Mouse (Mus musculus): ENCODE data around the gene Tnfrsf19. TPM values are rescaled to one million over a fixed set of nuclear protein-coding genes. Genes with fewer than 3 reads are reported as not detected.

Tnfrsf19 gene
- polyA plus RNA-seq (2012; rRNA removed): 47.4 and 54.4 TPM in 2 replicates

DNA sequence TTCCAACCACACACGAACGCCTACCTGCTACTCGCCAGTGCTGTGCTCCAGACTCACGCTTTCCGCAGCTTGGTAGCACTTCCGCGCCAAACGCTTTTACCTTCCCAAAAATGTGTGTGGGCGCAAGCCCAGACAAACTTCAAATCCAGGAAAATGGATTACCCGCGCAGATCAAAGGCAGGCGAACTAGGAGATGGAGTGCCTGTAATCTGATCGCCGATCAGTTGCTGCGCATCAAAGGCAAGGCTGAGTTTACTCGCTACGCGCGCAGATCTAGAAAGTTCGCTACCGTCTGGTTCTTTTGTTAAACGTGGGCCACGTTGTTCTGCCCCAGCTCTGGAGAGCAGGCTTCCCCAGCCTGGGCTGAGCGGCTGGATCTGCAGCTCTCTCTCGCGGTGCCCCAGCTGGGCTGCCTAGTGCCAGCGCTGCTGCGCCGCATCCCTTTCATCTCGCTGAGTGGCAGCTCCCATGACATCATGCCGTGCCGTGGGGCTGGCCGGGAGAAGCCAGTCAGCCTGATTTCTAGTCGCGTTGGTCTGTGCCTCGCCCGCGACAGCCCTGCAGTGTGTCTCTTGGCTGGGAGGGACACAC is at the start of gene Tnfrsf19:
Gene Tnfrsf19 (minus strand): TSS at position 400 of the 591 bp plus-strand sequence.

Other genes starting within 250 kb of the Tnfrsf19 start
- gene Sacs, start 92.0 kb upstream of the Tnfrsf19 start, polyA plus RNA-seq (2012; rRNA removed): 0.92 and 1.4 TPM in 2 replicates
- gene Sgcg, start 212.0 kb upstream of the Tnfrsf19 start, polyA plus RNA-seq (2012; rRNA removed): 0.66 and 1.2 TPM in 2 replicates